Mouse (Mus musculus) naive thymus-derived CD4-positive, alpha-beta T cell, adult 2 months (primary cell): Measurements from ENCODE around the gene Cplx3.

Experiments used
- DNase-seq: peaks from one replicate; pipeline ENCODE4 v3.0.0-alpha.2; 2011; ENCODE audit warnings: low read depth

Gene Cplx3

DNA sequence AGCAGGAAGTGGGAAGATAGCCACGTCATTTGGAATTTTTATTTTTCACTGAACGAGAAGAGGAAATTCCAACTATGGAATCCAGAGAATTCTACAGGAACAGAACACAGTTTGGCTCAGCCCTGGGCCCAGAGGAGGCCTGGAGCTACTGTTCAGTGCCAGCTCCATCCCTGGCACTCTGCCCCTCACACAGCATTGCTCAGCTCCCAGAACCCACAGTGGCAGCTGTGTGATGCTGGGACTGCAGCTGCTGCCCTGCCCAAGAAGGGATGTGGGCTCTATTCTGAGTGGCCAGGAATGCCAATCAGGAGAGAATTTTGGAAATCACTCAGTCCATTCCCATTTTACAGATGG lies 4.8 kb downstream of the Cplx3 start:
- DNase-seq, result no peak

GRCm38 (mm10) chr9:57600620-57601352 lies 5.3 kb downstream of the Cplx3 start:
- DNase-seq, result no peak

- no peak for DNase-seq
Observed at GRCm38 (mm10) chr9:57598851-57599563, 7.1 kb downstream of the Cplx3 start.

DNA sequence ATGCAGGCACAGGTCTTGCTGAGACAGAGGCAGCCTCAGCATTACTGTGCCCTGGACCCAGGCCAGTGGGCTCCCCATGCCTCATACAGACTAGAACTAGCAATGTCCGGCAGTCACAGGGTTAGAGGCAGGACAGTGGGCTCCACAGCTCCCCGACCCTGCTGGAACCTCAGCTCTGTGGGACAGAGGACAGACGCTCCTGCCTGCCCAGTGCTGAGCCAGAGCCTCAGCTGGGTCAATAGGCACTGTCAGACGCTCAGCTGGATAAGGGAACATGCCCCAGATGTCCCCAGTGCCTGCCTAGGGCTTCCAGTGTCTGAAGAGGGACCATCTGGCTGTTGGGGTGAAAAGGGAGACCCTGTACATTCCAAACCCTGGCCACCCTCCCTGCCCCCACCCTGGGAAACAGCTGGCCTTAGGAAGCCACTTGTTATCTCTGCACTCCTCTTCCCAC lies 8.1 kb downstream of the Cplx3 start:
- DNase-seq, result no peak

DNA sequence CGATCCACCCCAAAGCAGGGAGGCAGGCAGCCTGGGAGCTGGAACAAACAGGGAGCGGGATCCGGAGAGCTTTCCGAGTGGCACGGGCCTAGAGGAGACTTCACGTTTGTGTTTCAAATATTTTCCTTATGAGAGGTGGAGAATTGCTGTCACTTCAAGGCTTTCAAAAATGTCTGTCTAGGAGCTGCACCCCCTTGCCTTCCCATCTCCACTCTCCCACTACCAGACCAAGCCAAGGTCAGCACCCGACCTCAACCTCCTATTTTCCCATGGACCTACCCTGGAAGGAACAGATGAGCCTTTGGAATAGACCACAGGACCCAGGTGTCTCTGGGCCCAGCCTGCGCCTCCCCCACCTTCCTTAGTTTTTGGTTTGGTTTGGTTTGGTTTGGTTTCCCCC lies 8.8 kb downstream of the Cplx3 start:
- no peak for DNase-seq

- DNase-seq, result no peak
Observed at GRCm38 (mm10) chr9:57594174-57594509, 11.9 kb downstream of the Cplx3 start.

GRCm38 (mm10) chr9:57593454-57594173 lies 12.5 kb downstream of the Cplx3 start:
- no peak for DNase-seq

DNA sequence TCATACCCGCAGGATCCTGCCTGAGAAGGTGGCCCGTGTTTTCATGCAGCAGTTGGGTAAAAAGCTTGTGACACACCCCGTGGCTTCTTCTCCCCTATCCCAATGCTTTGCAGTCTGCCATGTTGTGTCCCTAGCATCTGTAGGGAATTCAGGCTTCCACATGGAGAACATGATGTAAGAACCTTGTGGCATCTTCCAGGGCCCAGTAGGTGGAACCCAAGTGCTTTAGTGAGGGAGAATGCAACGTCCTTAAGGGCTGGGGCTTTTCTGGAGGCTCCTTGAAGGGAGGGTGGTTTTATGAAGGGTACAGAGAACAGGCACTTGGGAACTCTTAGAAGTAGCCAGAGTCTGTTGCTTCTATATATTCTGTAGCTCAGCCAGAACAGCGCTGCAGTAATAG lies 15.4 kb downstream of the Cplx3 start:
- no peak for DNase-seq

DNA sequence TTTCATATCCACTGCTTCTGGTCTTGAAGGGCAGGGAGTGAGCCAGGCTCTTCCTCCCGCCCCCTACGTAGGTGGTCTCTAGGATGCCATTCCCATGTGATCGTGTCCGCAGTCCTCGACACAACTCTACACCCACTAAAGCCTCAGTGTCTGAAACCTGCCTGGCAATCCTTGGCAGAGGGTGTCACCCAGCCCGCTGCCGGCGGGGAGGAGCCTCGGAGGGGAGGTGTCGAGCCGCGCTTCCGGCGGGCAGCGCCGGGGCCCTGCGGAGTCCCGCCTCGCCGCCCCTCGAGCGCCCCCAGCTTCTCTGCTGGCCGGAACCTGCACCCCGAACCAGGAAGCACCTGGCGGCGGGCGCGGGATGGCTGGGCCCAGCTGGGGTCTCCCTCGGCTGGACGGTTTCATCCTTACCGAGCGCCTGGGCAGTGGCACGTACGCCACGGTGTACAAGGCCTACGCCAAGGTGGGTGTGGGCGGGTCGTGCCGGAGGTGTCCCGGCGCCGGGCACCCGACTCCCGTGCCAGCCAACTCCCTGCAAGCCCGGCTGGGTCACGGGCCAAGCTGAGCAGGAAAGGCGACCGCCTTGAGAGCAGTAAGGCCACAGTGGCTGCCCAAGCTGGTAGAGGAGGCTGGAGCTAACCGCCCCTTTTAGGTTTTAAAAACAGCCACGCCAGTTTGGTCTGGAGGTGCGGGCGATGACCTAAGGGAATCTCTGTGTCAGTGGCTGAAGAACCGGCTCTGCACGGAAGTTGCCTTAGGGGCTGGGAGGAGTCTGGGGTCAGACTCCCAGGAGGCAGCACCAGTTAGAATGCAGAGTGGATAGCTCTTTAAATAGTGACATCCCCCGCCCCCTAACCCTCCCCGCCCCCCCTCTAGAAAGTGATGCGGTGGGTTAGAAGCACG lies 16.6 kb downstream of the Cplx3 start, which contains the start of gene Ulk3:
Gene Ulk3 (plus strand): TSS at position 229 of the 903 bp plus-strand sequence.
- peak; percentile 79 for DNase-seq

DNA sequence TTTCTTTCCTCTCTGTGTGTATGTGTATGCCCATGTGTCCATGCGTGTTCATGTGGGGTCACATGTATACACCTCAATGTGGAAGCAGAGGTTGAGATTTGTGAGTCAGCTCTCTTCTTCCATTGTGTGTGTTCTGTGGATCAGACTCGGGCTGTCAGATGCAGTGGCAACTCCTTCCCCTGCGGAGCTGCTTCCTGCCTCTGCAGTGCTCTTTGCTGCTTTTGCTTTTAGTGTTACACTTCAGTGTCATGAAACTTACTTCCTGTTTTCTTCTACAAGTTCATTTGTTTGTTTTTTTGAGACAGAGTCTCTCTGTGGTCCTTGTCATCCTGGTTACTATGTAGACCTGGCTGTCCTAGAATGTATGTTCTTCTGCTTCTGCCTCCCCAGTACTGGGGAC lies 21.1 kb downstream of the Cplx3 start:
- no peak for DNase-seq

- no peak for DNase-seq
Observed at GRCm38 (mm10) chr9:57577144-57577849, 28.8 kb downstream of the Cplx3 start.

GRCm38 (mm10) chr9:57575577-57575976 lies 30.5 kb downstream of the Cplx3 start:
- no peak for DNase-seq

DNA sequence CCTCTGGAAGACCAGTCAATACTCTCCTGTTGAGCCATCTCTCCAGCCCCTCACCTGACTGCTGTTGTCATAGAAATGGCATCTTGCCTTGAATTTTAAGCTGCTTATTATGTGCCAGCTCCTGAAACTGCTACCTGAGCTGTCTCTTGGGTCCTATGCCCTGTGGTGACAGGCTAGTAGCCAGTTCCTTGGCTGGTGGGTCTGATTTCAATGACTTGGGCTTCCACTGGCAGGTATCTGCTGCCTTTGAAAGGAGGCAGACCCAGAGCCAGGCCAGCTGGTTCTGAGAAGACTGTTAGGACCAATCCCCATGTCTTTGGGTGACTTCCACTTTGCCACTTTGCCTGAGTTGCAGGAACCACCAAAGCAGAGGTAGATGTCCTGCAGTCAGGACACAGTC lies 31.7 kb downstream of the Cplx3 start:
- no peak for DNase-seq

DNA sequence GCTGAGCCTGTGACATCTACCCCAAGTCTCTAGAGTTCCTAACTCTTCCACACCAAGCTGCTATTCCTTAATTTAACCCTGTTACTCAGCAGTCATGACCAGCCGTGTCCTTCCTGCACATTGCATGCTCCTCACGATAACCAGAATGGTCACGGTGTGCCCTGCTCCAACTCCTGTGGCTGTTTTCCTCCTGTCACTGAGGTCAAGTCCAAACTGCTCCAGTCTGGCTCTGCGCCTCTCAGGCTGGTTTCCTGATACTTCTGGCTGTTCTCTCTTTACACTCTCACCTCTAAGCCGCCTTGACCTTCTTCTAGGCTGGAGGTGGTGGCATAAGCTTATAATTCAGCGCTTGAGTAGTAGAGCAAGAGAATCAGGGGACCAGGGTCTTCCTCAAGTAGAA lies 37.6 kb downstream of the Cplx3 start:
- DNase-seq, result no peak

- no peak for DNase-seq
Observed at GRCm38 (mm10) chr9:57566846-57567245, 39.2 kb downstream of the Cplx3 start.

- DNase-seq, result no peak
Observed at GRCm38 (mm10) chr9:57565741-57566221, 40.3 kb downstream of the Cplx3 start.

- no peak for DNase-seq
Observed at GRCm38 (mm10) chr9:57564609-57565008, 41.5 kb downstream of the Cplx3 start.

DNA sequence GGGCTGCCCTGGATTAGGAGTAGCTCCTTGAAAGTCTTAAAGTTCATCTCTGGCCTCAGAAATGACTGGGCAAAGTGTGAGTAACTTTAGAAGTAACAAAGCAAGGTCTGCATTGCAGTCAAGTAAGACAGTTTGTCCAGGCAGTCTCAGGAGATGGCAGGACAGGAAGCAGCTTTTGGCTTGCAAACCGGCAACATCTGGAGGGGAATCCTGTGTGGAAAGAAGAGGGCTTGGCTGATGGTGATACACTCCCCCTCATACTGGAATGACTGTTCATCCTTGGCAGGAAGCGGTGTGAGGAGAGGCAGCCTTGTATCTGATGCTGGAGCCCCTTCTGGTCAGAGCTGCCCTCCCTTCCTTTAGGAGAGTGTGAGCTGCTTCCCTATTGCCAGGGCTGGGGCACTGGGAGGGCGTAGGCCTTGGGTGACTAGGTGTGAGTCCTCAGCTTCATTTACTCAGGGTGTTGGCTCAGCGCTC lies 43.1 kb downstream of the Cplx3 start:
- no peak for DNase-seq

GRCm38 (mm10) chr9:57561711-57562099 lies 44.4 kb downstream of the Cplx3 start:
- peak; percentile 26 for DNase-seq

GRCm38 (mm10) chr9:57560861-57561710 lies 45.0 kb downstream of the Cplx3 start, which contains the start of gene Scamp2:
TSS of gene Scamp2 (plus strand) at chr9:57560943.
- DNase-seq, result peak; percentile 94
